Comparison of ENCODE assay signal across 8 mouse cellular contexts in the genomic region with DNA sequence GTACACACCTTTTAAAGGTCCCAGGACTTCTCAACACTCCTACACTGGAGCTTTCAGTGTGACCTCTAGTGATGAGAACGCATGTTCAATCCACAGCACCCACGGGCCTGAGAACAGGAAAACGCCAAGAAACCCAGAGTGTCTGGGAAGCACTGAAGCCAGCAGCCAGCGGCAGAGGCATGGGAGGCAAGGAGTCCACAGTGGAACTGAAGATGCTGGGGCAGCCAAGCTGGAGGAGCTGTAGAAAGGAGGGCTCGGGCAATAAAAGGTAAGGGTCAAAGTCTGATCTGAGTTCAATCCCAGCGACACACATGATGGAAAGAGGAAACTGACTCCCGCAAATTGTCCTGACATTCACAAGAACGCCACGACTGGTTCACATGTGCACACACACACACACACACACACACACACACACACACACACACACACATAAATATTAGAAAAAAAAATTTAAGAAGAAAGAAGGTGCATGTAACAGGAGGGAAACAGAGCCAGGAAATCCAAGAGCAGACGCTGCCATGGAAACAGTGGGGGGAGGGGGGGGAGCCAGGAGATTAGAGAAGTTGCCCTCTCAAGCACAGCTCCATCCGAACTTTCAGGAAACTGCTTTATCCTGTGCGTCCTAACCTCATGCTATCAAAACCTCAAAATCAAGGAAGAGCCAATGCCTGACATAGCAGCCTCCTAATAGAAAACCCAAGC. TPM values are rescaled to one million over a fixed set of nuclear protein-coding genes. Genes with fewer than 3 reads are reported as not detected.
DNase-seq lines count a peak whose midpoint lies in the region; TF ChIP-seq lines count a peak whose summit lies in the region.

No protein-coding gene starts in this region.

- peak overlapping the region; percentile 4; the same call in 1 of the 2 replicates for H3K27ac ChIP-seq in bone marrow, adult 2 months (ENCODE audit: control insufficient read depth, insufficient read depth, low read depth, low read length, poor library complexity)

- peaks cover 51% of the 10 kb centered on the region for H3K4me1 ChIP-seq in E14TG2a.4 (replicated peaks; ENCODE audit: low read depth, low read length)
- H3K4me1 ChIP-seq in bone marrow, adult 2 months (ENCODE audit: control insufficient read depth, insufficient read depth, low read length), result peaks cover 6% of the 10 kb centered on the region; the same call in 1 of the 2 replicates
- H3K4me1 ChIP-seq in megakaryocyte, embryonic 14.5 days, result peaks cover 72% of the 10 kb centered on the region

- H3K9me3 ChIP-seq in E14TG2a.4 (ENCODE audit: low read length), result no peaks in the 10 kb centered on the region
- H3K9me3 ChIP-seq in megakaryocyte, embryonic 14.5 days, result no peaks in the 10 kb centered on the region

- peaks cover 6% of the 10 kb centered on the region for H3K27me3 ChIP-seq in E14TG2a.4 (ENCODE audit: insufficient read depth, low read length)
- H3K27me3 ChIP-seq in megakaryocyte, embryonic 14.5 days (replicated peaks), result peaks cover 4% of the 10 kb centered on the region

- peak; percentile 12 for DNase-seq in heart, postnatal 25 days (ENCODE audit: low spot score)
- peak; percentile 46 to 62 for DNase-seq in kidney, postnatal 4 days
- DNase-seq in gastrocnemius, adult 18-20 months (ENCODE audit: low spot score), result no peak
- DNase-seq in gastrocnemius, postnatal 36 days, result no peak
- DNase-seq in thymus, adult 18-20 months, result no peak

- no peaks in the 10 kb centered on the region for H3K36me3 ChIP-seq in E14TG2a.4 (ENCODE audit: insufficient read depth, low read length)
- no peaks in the 10 kb centered on the region for H3K36me3 ChIP-seq in megakaryocyte, embryonic 14.5 days (replicated peaks; ENCODE audit: low read length)

- TF ChIP-seq POLR2A in bone marrow, adult 2 months (IDR thresholded peaks at IDR 0.05; ENCODE audit: borderline replicate concordance, control insufficient read depth, low read depth, low read length), result no peak

- WGBS in bone marrow, adult 2 months, result 4% methylated on average over 12 of the region's 12 CpGs

- no peak for TF ChIP-seq CTCF in E14TG2a.4 (conservative IDR thresholded peaks at IDR 0.05; ENCODE audit: low read length)
- no peak for TF ChIP-seq CTCF in bone marrow, adult 2 months (IDR thresholded peaks at IDR 0.05; ENCODE audit: control insufficient read depth, insufficient read depth, low read length)

- peak overlapping the region; percentile 85 for H3K4me3 ChIP-seq in E14TG2a.4 (replicated peaks; ENCODE audit: low read length)
- H3K4me3 ChIP-seq in bone marrow, adult 2 months (replicated peaks; ENCODE audit: control insufficient read depth, low read depth, low read length), result no peak overlapping the region
- peak overlapping the region; percentile 94 for H3K4me3 ChIP-seq in megakaryocyte, embryonic 14.5 days (replicated peaks)

- intact Hi-C loops in heart, postnatal 25 days (cut with DNase I), result no loop called here
- intact Hi-C loops in gastrocnemius, postnatal 36 days (cut with DNase I), result no loop called here

RNA-seq across cellular contexts. Expression of a gene that starts 11.2 kb away (rescaled TPM):
- polyA plus RNA-seq in bone marrow, adult 2 months (2011; ENCODE audit: insufficient read depth, insufficient read length, low replicate concordance, missing spikeins), result 2,309 and 3,063 TPM in 2 replicates
- total RNA-seq in heart, postnatal 25 days (2021), result 1,000 to 10,000 TPM; 2,885 to 3,154 TPM
- polyA plus RNA-seq in megakaryocyte, embryonic 14.5 days (2012; ENCODE audit: insufficient read depth, low replicate concordance), result 1,815 and 2,518 TPM in 2 replicates
- total RNA-seq in gastrocnemius, adult 18-20 months (2021), result 1,000 to 10,000 TPM; 3,564 to 3,853 TPM
- 1,000 to 10,000 TPM; 2,921 to 3,241 TPM for total RNA-seq in gastrocnemius, postnatal 36 days (2021)

RNA-seq across cellular contexts. Expression of a gene that starts 46.9 kb away (rescaled TPM):
- 4.3 and 6.7 TPM in 2 replicates for polyA plus RNA-seq in bone marrow, adult 2 months (2011; ENCODE audit: insufficient read depth, insufficient read length, low replicate concordance, missing spikeins)
- total RNA-seq in heart, postnatal 25 days (2021), result 10 to 100 TPM; 11.5 to 12.6 TPM
- polyA plus RNA-seq in megakaryocyte, embryonic 14.5 days (2012; ENCODE audit: insufficient read depth, low replicate concordance), result 13.6 TPM in 1 of 2 replicates, not detected in the other
- 1 to 10 TPM; 6.6 to 9.2 TPM for total RNA-seq in gastrocnemius, adult 18-20 months (2021)
- 10 to 100 TPM in 1 of 2 experiments, 1 to 10 TPM in 1; 5.6 to 11.9 TPM for total RNA-seq in gastrocnemius, postnatal 36 days (2021)

Comparison
In these comparisons a context has a peak if more than half of its experiments do, and no peak if none do; other contexts are left out.
1. DNase-seq: peak in heart, postnatal 25 days (single experiment) and kidney, postnatal 4 days (2 of 2); none in gastrocnemius, adult 18-20 months (single experiment), gastrocnemius, postnatal 36 days (0 of 2) and thymus, adult 18-20 months (0 of 2).